Mouse (Mus musculus): ENCODE results near the gene Slc25a38. TPM values are rescaled to one million over a fixed set of nuclear protein-coding genes. Genes with fewer than 3 reads are reported as not detected.

Slc25a38 gene
- 39.0 and 40.4 TPM in 2 replicates for polyA plus RNA-seq (2016; fragmentation: Nextera tagmentation; extraction: Ambion mirVana)

DNA sequence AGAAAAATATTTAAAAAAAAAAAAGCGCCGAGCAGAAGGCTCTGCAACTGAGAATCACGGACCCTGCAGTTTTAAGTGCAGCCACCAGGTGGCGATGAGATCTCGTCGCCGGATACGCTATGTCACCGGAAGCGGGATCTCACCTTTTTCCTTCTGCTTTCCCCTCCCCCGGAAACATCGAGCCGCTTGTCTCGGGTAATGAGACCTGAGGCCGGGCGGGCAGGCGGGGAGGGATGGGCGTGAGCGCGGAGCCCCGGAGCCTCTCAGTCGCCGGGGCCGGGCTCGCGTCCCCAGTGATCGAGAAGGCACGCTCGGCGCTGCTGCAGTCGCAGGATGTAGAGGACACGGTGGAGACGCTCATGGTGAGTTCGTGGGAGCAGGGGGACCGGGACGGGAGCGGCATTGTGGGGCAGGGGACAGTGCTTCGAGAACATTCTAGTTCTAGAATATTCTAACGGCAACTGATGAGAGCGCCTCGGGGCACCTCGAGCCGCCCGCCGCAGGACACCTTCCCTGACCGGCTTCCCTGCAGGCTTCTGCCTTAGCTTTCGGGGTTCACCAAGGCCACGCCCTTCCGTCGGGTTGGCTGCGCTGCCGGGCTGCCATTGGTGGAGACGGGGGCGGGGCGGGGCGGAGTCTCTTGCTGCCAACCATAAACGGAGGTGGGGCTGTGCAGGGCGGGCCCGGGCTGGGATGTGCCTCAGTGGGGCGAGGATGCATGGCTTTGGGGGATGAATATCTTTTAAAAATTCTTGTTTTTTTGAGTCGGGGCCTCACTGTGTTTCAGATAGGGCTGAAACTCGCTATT, at the start of gene Slc25a38:
TSS of gene Slc25a38 (plus strand) at position 164 of the 808 bp plus-strand sequence.
- peak within 1 kb of the TSS; percentile 90 for H3K27ac ChIP-seq
- H3K4me1 ChIP-seq, result peaks cover 4% of the 10 kb centered on the region
- no peaks in the 10 kb centered on the region for H3K36me3 ChIP-seq
- no peaks in the 10 kb centered on the region for H3K9me3 ChIP-seq
- peak within 1 kb of the TSS; percentile 72 for H3K9ac ChIP-seq
- H3K4me2 ChIP-seq (replicated peaks), result peak within 1 kb of the TSS; percentile 56
- ATAC-seq (ENCODE audit: insufficient number of reproducible peaks, insufficient read depth, low FRiP score, low TSS enrichment), result peak; percentile 96
- no peaks in the 10 kb centered on the region for H3K27me3 ChIP-seq
- peak within 1 kb of the TSS; percentile 68 for H3K4me3 ChIP-seq
- 1% methylated on average over 59 of the region's 62 CpGs for WGBS

DNA sequence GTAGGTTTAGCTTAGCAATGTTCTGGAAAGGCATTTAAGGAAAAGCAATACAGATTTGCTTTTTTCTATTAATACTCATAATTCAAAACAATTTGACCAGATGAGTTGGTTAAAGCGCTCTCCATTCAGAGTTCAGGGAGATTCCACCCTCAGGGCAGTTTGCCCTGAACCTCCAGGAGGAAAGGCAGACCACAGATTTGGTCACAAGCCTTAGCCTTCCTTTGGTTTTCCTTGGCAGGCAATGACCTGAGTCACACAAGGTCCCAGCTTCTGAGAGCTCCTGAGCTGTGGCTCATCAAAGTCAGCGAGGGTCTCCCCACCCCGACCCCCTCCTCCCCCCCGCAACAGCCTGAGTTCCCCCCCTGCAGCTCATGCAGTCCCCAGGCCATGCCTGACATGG, 45.9 kb upstream of the Slc25a38 start:
- Histone ChIP-seq H3K9ac (no peak overlapping the region), H3K4me1 (no peaks in the 10 kb centered on the region), H3K27me3 (no peaks in the 10 kb centered on the region), H3K9me3 (no peaks in the 10 kb centered on the region), H3K4me3 (no peak overlapping the region), H3K36me3 (no peaks in the 10 kb centered on the region), H3K27ac (no peak overlapping the region), H3K4me2 (replicated peaks) (no peak overlapping the region)
- no peak for ATAC-seq (ENCODE audit: insufficient number of reproducible peaks, insufficient read depth, low FRiP score, low TSS enrichment)
- WGBS, result 72% methylated on average over 4 of the region's 4 CpGs

DNA sequence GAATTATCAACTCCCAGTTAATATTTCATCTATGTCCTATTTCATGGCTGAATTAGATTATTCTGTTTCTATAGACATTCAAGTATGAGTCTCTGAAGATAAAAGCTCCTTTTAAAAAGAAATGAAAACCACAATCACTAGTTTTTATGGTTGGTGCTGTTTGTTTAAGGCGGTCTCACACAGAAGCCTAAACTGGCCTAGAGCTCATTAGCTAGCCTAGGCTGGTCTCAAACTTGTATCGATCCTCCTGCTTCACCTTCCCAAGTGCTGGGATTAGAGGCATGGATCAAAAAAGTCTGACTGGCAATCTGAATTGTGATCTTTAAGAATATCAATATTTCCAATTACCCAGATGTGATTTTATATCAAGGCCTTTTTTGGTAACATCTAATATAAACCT, 42.6 kb upstream of the Slc25a38 start:
- WGBS, result 85% methylated on average over 2 of the region's 2 CpGs
- no peak overlapping the region for H3K4me3 ChIP-seq

DNA sequence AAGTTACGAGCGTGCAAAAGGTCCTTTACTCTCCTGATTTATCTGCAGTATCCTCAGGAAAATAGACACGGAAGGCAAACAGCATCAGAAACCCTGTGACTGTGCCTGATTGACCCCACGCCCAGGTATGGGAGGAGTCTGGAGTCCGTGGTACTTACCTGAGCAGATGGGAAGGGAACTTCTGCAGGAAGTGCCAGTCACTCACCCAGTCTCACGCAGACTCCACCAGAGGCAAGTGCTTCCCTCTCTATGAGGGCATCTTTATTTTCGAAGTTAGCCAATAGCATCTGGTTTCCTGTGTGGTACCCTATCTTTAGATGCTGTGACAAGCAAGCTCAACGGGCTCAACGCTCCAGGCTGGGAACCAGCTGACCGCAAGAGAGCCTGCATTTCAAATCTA, 42.1 kb upstream of the Slc25a38 start:
- no peak for ATAC-seq (ENCODE audit: insufficient number of reproducible peaks, insufficient read depth, low FRiP score, low TSS enrichment)
- no peaks in the 10 kb centered on the region for H3K27me3 ChIP-seq
- WGBS, result 55% methylated on average over 10 of the region's 10 CpGs
- no peaks in the 10 kb centered on the region for H3K9me3 ChIP-seq
- H3K27ac ChIP-seq, result no peak overlapping the region
- no peaks in the 10 kb centered on the region for H3K4me1 ChIP-seq
- no peak overlapping the region for H3K9ac ChIP-seq
- no peak overlapping the region for H3K4me2 ChIP-seq (replicated peaks)
- no peak overlapping the region for H3K4me3 ChIP-seq
- no peaks in the 10 kb centered on the region for H3K36me3 ChIP-seq

More for the DNA sequence above, 42.6 kb upstream of the Slc25a38 start:
- Histone ChIP-seq H3K27ac (no peak overlapping the region), H3K9me3 (no peaks in the 10 kb centered on the region), H3K27me3 (no peaks in the 10 kb centered on the region), H3K9ac (no peak overlapping the region), H3K4me1 (no peaks in the 10 kb centered on the region), H3K4me2 (replicated peaks) (no peak overlapping the region), H3K36me3 (no peaks in the 10 kb centered on the region)
- ATAC-seq (ENCODE audit: insufficient number of reproducible peaks, insufficient read depth, low FRiP score, low TSS enrichment), result no peak

DNA sequence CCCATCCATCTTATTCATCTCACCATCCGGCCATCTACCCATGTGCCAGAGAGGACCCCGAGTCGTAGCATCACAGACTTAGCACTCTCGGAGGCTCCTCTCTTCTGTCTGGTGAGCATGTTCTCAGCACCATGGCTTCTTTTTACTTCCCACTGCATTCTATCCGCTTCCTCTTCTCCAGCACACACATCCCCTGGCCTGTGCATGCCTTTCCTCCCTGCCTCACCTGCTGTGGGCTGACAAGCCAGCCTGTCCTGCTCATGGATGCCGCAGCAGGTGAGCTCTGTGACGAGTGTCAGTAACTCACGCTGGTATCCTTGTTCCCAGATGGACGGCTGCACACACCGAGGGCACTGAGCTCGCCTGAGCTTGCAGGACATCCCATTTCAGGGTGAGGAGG, 40.4 kb upstream of the Slc25a38 start, which contains the start of gene Cx3cr1:
TSS of gene Cx3cr1 (minus strand) at position 101 of the 400 bp plus-strand sequence.
- H3K4me2 ChIP-seq (replicated peaks), result no peak within 1 kb of the TSS
- no peaks in the 10 kb centered on the region for H3K27me3 ChIP-seq
- ATAC-seq (ENCODE audit: insufficient number of reproducible peaks, insufficient read depth, low FRiP score, low TSS enrichment), result no peak
- no peaks in the 10 kb centered on the region for H3K36me3 ChIP-seq
- WGBS, result 82% methylated on average over 11 of the region's 11 CpGs
- H3K4me3 ChIP-seq, result no peak within 1 kb of the TSS
- no peak within 1 kb of the TSS for H3K9ac ChIP-seq
- H3K9me3 ChIP-seq, result no peaks in the 10 kb centered on the region
- no peak within 1 kb of the TSS for H3K27ac ChIP-seq
- no peaks in the 10 kb centered on the region for H3K4me1 ChIP-seq

DNA sequence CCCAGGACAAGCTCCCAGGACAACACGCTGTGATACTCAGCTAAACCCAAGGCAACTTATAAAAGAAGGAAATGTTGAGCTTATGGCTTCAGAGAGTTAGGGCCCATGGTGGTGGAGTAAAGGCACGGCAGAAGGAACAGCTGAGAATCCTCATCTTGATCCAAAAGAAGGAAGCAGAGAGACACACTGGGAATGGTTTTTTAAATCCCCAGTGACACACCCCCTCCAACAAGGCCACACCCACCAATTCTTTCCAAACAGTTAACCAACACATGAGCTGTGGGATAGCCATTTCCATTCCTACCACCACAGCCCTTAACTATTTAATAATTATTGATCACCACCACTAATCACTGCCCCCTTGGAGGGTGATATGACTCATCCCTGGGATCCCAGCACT, 38.9 kb upstream of the Slc25a38 start:
- Histone ChIP-seq H3K9ac (no peak overlapping the region), H3K27ac (no peak overlapping the region), H3K9me3 (no peaks in the 10 kb centered on the region), H3K4me1 (no peaks in the 10 kb centered on the region), H3K4me2 (replicated peaks) (no peak overlapping the region), H3K27me3 (no peaks in the 10 kb centered on the region), H3K4me3 (no peak overlapping the region), H3K36me3 (no peaks in the 10 kb centered on the region)
- no peak for ATAC-seq (ENCODE audit: insufficient number of reproducible peaks, insufficient read depth, low FRiP score, low TSS enrichment)
- WGBS, result 71% methylated on average over 2 of the region's 2 CpGs

DNA sequence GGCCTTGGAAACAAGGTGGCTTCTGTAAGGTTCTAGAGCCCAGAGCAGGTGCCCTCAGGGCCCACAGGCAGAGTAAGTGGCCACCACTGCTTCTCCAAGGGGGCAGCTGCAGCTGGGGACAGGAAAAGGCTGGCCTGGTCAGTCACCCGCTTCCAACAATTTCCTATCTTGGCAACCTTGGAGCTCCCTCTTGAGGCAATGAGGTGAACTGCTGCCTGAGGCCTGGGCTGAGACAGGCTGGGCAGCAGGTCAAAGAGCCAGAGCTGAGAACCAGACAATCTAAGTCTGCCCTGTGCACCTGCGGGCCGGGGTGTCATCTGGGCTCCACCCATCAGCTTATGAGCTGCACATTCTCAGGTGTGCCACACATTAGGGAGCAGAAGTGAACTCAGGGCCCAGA, 37.0 kb upstream of the Slc25a38 start:
- Histone ChIP-seq H3K4me3 (no peak overlapping the region), H3K9me3 (no peaks in the 10 kb centered on the region), H3K4me1 (no peaks in the 10 kb centered on the region), H3K36me3 (no peaks in the 10 kb centered on the region), H3K27ac (no peak overlapping the region), H3K27me3 (no peaks in the 10 kb centered on the region), H3K4me2 (replicated peaks) (no peak overlapping the region), H3K9ac (no peak overlapping the region)
- WGBS, result 21% methylated on average over 3 of the region's 3 CpGs
- ATAC-seq (ENCODE audit: insufficient number of reproducible peaks, insufficient read depth, low FRiP score, low TSS enrichment), result no peak

DNA sequence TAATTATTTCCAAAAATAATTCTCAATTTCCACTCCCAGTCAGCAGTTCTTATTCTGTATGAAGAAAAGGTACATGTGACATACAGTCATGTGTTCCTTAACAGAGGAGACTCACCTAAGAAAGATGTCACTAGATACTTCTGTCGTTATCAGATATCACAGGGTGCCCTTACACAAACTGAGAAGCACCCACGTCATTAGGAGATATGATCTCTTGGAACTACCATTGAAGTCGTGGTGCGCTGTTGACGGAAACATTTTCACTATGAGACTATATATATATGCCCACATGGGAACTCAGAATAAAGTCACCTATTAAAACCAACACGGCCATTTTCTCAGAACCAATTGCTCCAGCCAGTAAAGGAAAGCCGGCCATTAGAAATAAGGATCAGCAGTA, 35.7 kb upstream of the Slc25a38 start:
- no peak overlapping the region for H3K4me2 ChIP-seq (replicated peaks)
- H3K4me1 ChIP-seq, result no peaks in the 10 kb centered on the region
- no peaks in the 10 kb centered on the region for H3K36me3 ChIP-seq
- H3K27ac ChIP-seq, result no peak overlapping the region
- no peak overlapping the region for H3K4me3 ChIP-seq
- H3K27me3 ChIP-seq, result no peaks in the 10 kb centered on the region
- ATAC-seq (ENCODE audit: insufficient number of reproducible peaks, insufficient read depth, low FRiP score, low TSS enrichment), result no peak
- H3K9ac ChIP-seq, result no peak overlapping the region
- no peaks in the 10 kb centered on the region for H3K9me3 ChIP-seq
- WGBS, result 85% methylated on average over 7 of the region's 7 CpGs

DNA sequence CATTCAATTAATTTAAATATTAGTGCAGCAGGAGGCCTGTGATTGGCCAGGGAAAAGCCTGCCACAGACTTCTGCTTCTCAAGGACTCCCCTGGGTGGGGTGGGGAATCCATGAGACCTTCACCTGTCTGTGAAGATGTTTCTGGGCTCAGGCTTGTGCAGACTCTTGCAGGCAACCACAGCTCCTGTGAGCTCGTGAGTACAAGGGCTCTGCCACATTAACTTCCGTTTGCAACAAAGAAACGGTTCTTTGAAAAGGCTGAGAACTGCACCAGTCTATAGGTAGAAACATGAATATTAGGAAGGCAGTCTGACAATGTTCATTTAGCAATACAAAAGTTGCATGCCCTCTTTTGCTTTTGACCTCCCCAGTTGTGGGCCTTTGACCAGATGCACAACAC, 31.9 kb upstream of the Slc25a38 start:
- H3K9me3 ChIP-seq, result no peaks in the 10 kb centered on the region
- H3K9ac ChIP-seq, result no peak overlapping the region
- no peaks in the 10 kb centered on the region for H3K4me1 ChIP-seq
- no peak overlapping the region for H3K27ac ChIP-seq
- H3K4me3 ChIP-seq, result no peak overlapping the region
- 70% methylated on average over 3 of the region's 3 CpGs for WGBS
- H3K36me3 ChIP-seq, result no peaks in the 10 kb centered on the region
- H3K4me2 ChIP-seq (replicated peaks), result no peak overlapping the region
- no peaks in the 10 kb centered on the region for H3K27me3 ChIP-seq
- no peak for ATAC-seq (ENCODE audit: insufficient number of reproducible peaks, insufficient read depth, low FRiP score, low TSS enrichment)

DNA sequence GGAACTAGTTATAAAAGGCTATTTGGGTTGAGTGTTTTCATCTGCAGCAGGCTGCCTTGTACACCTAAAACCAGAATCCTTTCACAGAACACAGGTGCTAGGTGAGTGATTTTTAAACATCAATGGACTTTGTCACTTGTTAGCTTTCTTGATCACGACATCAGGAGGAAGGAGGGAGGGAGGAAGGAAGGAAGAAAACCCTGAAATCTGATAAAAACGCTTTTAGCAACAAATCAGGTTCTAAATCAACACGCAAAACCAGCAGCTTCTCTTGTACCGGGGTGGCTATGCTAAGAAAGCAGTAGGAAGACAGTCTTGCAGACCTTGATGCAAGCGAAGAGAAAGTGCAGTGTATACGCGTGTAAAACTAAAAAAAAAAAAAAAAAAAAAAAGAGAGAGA, 30.3 kb upstream of the Slc25a38 start:
- WGBS, result 77% methylated on average over 7 of the region's 7 CpGs
- no peaks in the 10 kb centered on the region for H3K9me3 ChIP-seq
- no peaks in the 10 kb centered on the region for H3K27me3 ChIP-seq
- no peak overlapping the region for H3K9ac ChIP-seq
- H3K4me1 ChIP-seq, result no peaks in the 10 kb centered on the region
- ATAC-seq (ENCODE audit: insufficient number of reproducible peaks, insufficient read depth, low FRiP score, low TSS enrichment), result no peak
- H3K27ac ChIP-seq, result no peak overlapping the region
- H3K4me2 ChIP-seq (replicated peaks), result no peak overlapping the region
- H3K4me3 ChIP-seq, result no peak overlapping the region
- H3K36me3 ChIP-seq, result no peaks in the 10 kb centered on the region

DNA sequence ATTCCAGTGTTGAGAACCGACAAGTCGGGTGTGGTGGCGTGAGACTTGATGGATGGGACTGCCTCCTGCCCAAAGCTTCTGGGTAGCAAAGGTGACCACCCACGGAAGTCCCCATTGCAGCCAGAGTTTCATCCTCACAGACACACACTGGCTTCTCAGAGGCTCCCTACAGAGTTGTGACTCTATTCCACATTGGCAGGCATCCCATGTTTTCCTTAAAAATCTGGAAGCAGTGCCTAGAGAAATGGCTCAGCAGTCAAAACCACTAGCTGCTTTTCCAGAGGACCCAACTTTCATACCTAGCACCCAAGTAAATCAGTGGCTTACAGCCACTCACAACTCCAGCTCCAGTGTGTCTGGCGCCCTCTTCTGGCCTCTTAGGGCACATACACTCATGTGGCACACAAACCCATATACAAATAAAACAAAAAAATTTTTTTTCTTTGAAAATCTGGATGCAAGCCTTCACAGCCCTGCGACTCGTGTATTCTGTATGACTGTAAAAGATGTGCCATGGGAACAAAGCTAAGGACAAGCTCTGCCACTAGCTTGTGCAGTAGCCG, 29.5 kb upstream of the Slc25a38 start:
- ATAC-seq (ENCODE audit: insufficient number of reproducible peaks, insufficient read depth, low FRiP score, low TSS enrichment), result no peak
- no peak overlapping the region for H3K9ac ChIP-seq

DNA sequence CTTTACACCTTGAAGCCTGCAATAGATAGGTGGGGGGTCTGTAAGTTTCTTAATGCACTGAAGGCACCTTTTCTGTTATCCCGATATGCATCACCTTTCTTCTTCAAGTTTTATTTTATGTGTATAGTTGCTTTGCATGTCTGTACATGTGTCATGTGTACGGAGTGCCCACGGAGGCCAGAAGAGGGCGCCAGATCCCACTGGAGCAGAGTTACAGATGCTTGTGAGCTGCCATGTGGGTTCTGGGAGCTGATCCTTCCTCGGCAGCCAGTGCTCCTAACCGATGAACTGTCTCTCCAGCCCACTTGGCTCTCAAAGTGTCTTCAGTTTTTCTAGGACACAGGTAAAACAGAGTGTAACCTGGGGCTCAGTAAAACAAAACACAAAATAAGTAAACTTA, 28.9 kb upstream of the Slc25a38 start:
- no peak for ATAC-seq (ENCODE audit: insufficient number of reproducible peaks, insufficient read depth, low FRiP score, low TSS enrichment)
- H3K4me3 ChIP-seq, result no peak overlapping the region
- H3K36me3 ChIP-seq, result no peaks in the 10 kb centered on the region
- no peak overlapping the region for H3K4me2 ChIP-seq (replicated peaks)
- WGBS, result 72% methylated on average over 6 of the region's 6 CpGs
- no peak overlapping the region for H3K27ac ChIP-seq
- peaks cover 4% of the 10 kb centered on the region; the same call in 1 of the 2 replicates for H3K27me3 ChIP-seq
- no peaks in the 10 kb centered on the region for H3K9me3 ChIP-seq
- H3K9ac ChIP-seq, result no peak overlapping the region
- no peaks in the 10 kb centered on the region for H3K4me1 ChIP-seq

More for the DNA sequence above, 29.5 kb upstream of the Slc25a38 start:
- WGBS, result 82% methylated on average over 8 of the region's 8 CpGs
- H3K9me3 ChIP-seq, result no peaks in the 10 kb centered on the region
- no peak overlapping the region for H3K4me3 ChIP-seq
- H3K36me3 ChIP-seq, result no peaks in the 10 kb centered on the region
- no peaks in the 10 kb centered on the region for H3K4me1 ChIP-seq
- H3K27ac ChIP-seq, result no peak overlapping the region
- no peak overlapping the region for H3K4me2 ChIP-seq (replicated peaks)
- H3K27me3 ChIP-seq, result peaks cover 4% of the 10 kb centered on the region; the same call in 1 of the 2 replicates

All from embryonic facial prominence, embryonic 12.5 days (tissue).